Mouse (Mus musculus) erythroblast, embryonic 14.5 days (primary cell): Measurements from ENCODE around the gene Rabl2.

Source experiments
- GATA1 ChIP-seq: IDR thresholded peaks from 2 replicates; pipeline ENCODE4 v1.6.1; 2012; ENCODE audit warnings: low read length, inconsistent platforms, mixed read lengths
- TAL1 ChIP-seq: IDR thresholded peaks from 3 replicates; pipeline ENCODE4 v1.6.1; 2012; ENCODE audit warnings: low read length, inconsistent platforms, mixed read lengths

DNA sequence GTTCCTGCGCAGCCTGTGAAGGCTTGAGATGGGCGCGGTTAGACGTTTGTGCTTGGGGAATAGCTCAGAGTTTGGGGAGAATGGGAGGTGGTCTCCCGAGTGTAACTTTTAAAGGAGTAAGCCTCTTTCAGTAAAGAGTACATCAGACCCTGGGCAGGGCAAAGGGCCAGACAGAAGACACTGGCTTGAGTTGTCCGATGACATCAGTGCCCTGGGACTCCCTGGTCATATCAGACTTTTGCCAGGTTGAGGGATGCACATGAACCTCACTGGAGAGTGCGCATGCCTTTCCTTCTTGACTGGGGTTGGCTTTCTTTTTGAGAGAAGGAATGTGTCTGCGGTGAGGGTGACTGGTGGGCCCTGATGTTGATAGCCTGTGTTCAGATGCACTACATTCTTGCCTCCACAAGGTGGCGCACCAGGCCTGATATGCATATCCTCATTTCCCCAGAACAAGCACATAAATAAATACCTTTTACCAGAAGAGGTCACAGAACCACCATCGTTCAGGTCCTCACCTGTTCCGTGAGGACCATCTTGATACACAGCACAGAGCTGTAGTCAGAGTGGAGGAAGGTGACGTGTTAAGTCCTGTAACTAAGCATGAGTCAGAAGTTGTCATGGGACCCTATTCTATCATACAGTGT is 30.7 kb upstream of the Rabl2 start:
- TF ChIP-seq GATA1 (no peak), TAL1 (no peak)
